In genomic region chr16:11692744-11693143, GRCm38 (mm10) we compare ENCODE assay signal across 17 mouse cellular contexts.
"Had no signal": no experiment of that assay in that cellular context is flagged by ENCODE, and none has a peak within 500 bp of the region (broad histone marks: within the 10 kb centered on the region; RNA-seq: fewer than 3 reads in every experiment).

No protein-coding gene starts in this region.

- H3K9ac ChIP-seq: liver, postnatal 0 days; lung, embryonic 15.5 days; midbrain, embryonic 13.5 days; midbrain, embryonic 15.5 days; stomach, embryonic 15.5 days had no signal

- H3K9me3 ChIP-seq: lung, embryonic 15.5 days; megakaryocyte, embryonic 14.5 days; midbrain, embryonic 13.5 days; midbrain, embryonic 15.5 days; stomach, embryonic 15.5 days had no signal

- H3K4me1 ChIP-seq: lung, embryonic 15.5 days; stomach, embryonic 15.5 days had no signal

- H3K4me3 ChIP-seq: lung, embryonic 15.5 days; megakaryocyte, embryonic 14.5 days; midbrain, embryonic 13.5 days; midbrain, embryonic 15.5 days; stomach, embryonic 15.5 days had no signal

- H3K27ac ChIP-seq: lung, embryonic 15.5 days; macrophage; midbrain, embryonic 13.5 days; midbrain, embryonic 15.5 days; stomach, embryonic 15.5 days; stomach, postnatal 0 days had no signal

- H3K27me3 ChIP-seq: lung, embryonic 15.5 days; midbrain, embryonic 13.5 days; midbrain, embryonic 15.5 days; stomach, embryonic 15.5 days had no signal

- H3K4me2 ChIP-seq: lung, embryonic 15.5 days; midbrain, embryonic 11.5 days; midbrain, embryonic 13.5 days; midbrain, embryonic 15.5 days; stomach, embryonic 15.5 days had no signal

- DNase-seq: liver, postnatal 0 days; lung, adult 2 months; lung, postnatal 14 days; lung, postnatal 36 days; right cerebral cortex, postnatal 14 days; thymus, adult 2 months; thymus, postnatal 25 days; thymus, postnatal 4 days had no signal

- H3K36me3 ChIP-seq: lung, embryonic 15.5 days; midbrain, embryonic 13.5 days; midbrain, embryonic 15.5 days; stomach, embryonic 15.5 days had no signal

- ATAC-seq: liver, postnatal 0 days; lung, postnatal 0 days; midbrain, embryonic 13.5 days; midbrain, embryonic 15.5 days had no signal
